Comparison of ENCODE assay signal across 26 mouse cellular contexts in genomic region chr13:98062843-98063242, GRCm38 (mm10).
A peak's percentile ranks its signal among the peaks of the same experiment; 100 is the strongest.
DNase-seq lines count a peak whose midpoint lies in the region; ATAC-seq lines count a peak whose summit lies in the region.
"Had no signal": no experiment of that assay in that cellular context is flagged by ENCODE, and none has a peak within 500 bp of the region (broad histone marks: within the 10 kb centered on the region; RNA-seq: fewer than 3 reads in every experiment).

No protein-coding gene starts in this region.

- peaks cover 11% of the 10 kb centered on the region for H3K4me1 ChIP-seq in kidney, embryonic 15.5 days
- H3K4me1 ChIP-seq: forebrain, embryonic 13.5 days; hindbrain, embryonic 10.5 days; hindbrain, embryonic 13.5 days; intestine, embryonic 15.5 days had no signal

- DNase-seq in kidney, adult 18-20 months: no peak
- no peak for DNase-seq in left cerebral cortex, postnatal 25 days (ENCODE audit: low spot score in 2 of 2)
- DNase-seq in Muller cell, postnatal 12 days (ENCODE audit: inconsistent ontology term): no peak
- DNase-seq in lung, postnatal 10 days: no peak
- DNase-seq: adrenal gland, adult 2 months; adrenal gland, postnatal 14 days; cerebellum, adult 11-12 months; cerebellum, adult 8-10 months; cerebellum, postnatal 10 days; cerebellum, postnatal 36 days; forebrain, postnatal 0 days; gastrocnemius, adult 2 months; gastrocnemius, postnatal 14 days; heart, adult 2 months had no signal

- intact Hi-C loops in left cerebral cortex, postnatal 25 days (cut with DNase I): no loop called here

- ATAC-seq in kidney, embryonic 15.5 days (replicated peaks; ENCODE audit: low FRiP score): no peak
- peak; percentile 79 for ATAC-seq in granulocyte monocyte progenitor cell, adult 5-6 weeks (replicated peaks; ENCODE audit: poor library complexity, severe bottlenecking)
- peak; percentile 61 for ATAC-seq in megakaryocyte progenitor cell, adult 5-6 weeks (replicated peaks; ENCODE audit: poor library complexity)
- ATAC-seq: CD4-positive, CD25-positive, alpha-beta regulatory T cell, adult 4 months; forebrain, embryonic 13.5 days; forebrain, postnatal 0 days; hindbrain, embryonic 16.5 days; intestine, embryonic 15.5 days; Patski had no signal

- no peaks in the 10 kb centered on the region for H3K36me3 ChIP-seq in kidney, embryonic 15.5 days
- H3K36me3 ChIP-seq: forebrain, embryonic 10.5 days; hindbrain, embryonic 10.5 days; hindbrain, embryonic 13.5 days; intestine, embryonic 15.5 days had no signal

- no peak overlapping the region for H3K4me3 ChIP-seq in kidney, embryonic 15.5 days (replicated peaks)
- H3K4me3 ChIP-seq: forebrain, embryonic 10.5 days; forebrain, embryonic 13.5 days; gastrocnemius, adult 2 months; heart, adult 2 months; hindbrain, embryonic 10.5 days; hindbrain, embryonic 13.5 days; intestine, embryonic 15.5 days had no signal

- peak overlapping the region; percentile 37 for H3K27ac ChIP-seq in kidney, embryonic 15.5 days
- H3K27ac ChIP-seq: forebrain, embryonic 10.5 days; forebrain, embryonic 13.5 days; gastrocnemius, adult 2 months; heart, adult 2 months; hindbrain, embryonic 10.5 days; hindbrain, embryonic 13.5 days; intestine, embryonic 15.5 days had no signal

- no peaks in the 10 kb centered on the region for H3K27me3 ChIP-seq in kidney, embryonic 15.5 days
- H3K27me3 ChIP-seq: forebrain, embryonic 13.5 days; hindbrain, embryonic 13.5 days; intestine, embryonic 15.5 days; Patski had no signal

- no peak overlapping the region for H3K4me2 ChIP-seq in kidney, embryonic 15.5 days
- H3K4me2 ChIP-seq: forebrain, embryonic 13.5 days; heart, embryonic 11.5 days; hindbrain, embryonic 13.5 days; intestine, embryonic 15.5 days had no signal

- no peak overlapping the region for H3K9ac ChIP-seq in kidney, embryonic 15.5 days
- H3K9ac ChIP-seq: forebrain, embryonic 13.5 days; forebrain, postnatal 0 days; hindbrain, embryonic 13.5 days; intestine, embryonic 15.5 days had no signal

- H3K9me3 ChIP-seq in kidney, embryonic 15.5 days (replicated peaks): no peaks in the 10 kb centered on the region
- H3K9me3 ChIP-seq: forebrain, embryonic 13.5 days; hindbrain, embryonic 13.5 days; intestine, embryonic 15.5 days had no signal

- 32% methylated on average over 4 of the region's 4 CpGs for WGBS in kidney, embryonic 15.5 days
